Mouse (Mus musculus) heart, embryonic 11.5 days (tissue): Measurements from ENCODE around the gene Tubgcp6. TPM values are rescaled to one million over a fixed set of nuclear protein-coding genes. Genes with fewer than 3 reads are reported as not detected.
A peak's percentile ranks its signal among the peaks of the same experiment; 100 is the strongest.

ENCODE experiments used
- ATAC-seq: fragments of 200-750 bp; cut with Nextera tagmentation; replicated peaks from 2 replicates; pipeline ENCODE4 v1.8.0; 2017; ENCODE audit warnings: moderate library complexity; ENCODE audit not compliant: insufficient number of reproducible peaks, low FRiP score, low TSS enrichment
- H3K27ac ChIP-seq: fragments of 300-500 bp; sonication (generic); 2 replicates; pipeline ENCODE4 v1.5.1; 2014; ENCODE audit warnings: mild to moderate bottlenecking, low read depth, low read length
- H3K27me3 ChIP-seq: fragments of 300-500 bp; sonication (generic); 2 replicates; pipeline ENCODE4 v1.6.1; 2014; ENCODE audit warnings: mild to moderate bottlenecking, low read length, mixed read lengths; ENCODE audit not compliant: control insufficient read depth, insufficient read depth
- H3K36me3 ChIP-seq: fragments of 300-500 bp; sonication (generic); 2 replicates; pipeline ENCODE4 v1.6.1; 2014; ENCODE audit warnings: mild to moderate bottlenecking, low read length, moderate library complexity, mixed read lengths; ENCODE audit not compliant: control insufficient read depth, insufficient read depth
- H3K4me1 ChIP-seq: fragments of 300-500 bp; sonication (generic); 2 replicates; pipeline ENCODE4 v1.6.1; 2014; ENCODE audit warnings: low read length; ENCODE audit not compliant: control insufficient read depth, insufficient read depth
- H3K4me2 ChIP-seq: fragments of 300-500 bp; sonication (generic); 2 replicates; pipeline ENCODE4 v1.6.1; 2014; ENCODE audit warnings: mild to moderate bottlenecking, moderate library complexity
- H3K4me3 ChIP-seq: fragments of 300-500 bp; sonication (generic); 2 replicates; pipeline ENCODE4 v1.5.1; 2014; ENCODE audit warnings: low read depth, low read length
- H3K9ac ChIP-seq: fragments of 300-500 bp; sonication (generic); 2 replicates; pipeline ENCODE4 v1.6.1; 2014; ENCODE audit warnings: mild to moderate bottlenecking, low read depth, low read length, moderate library complexity
- H3K9me3 ChIP-seq: fragments of 300-500 bp; sonication (generic); replicated peaks from 2 replicates; pipeline ENCODE4 v1.6.1; 2016; ENCODE audit warnings: low read length; ENCODE audit not compliant: control insufficient read depth
- WGBS: fragments of 180-500 bp; shearing (Covaris S2); extraction: QIAGEN DNeasy Blood & Tissue Kit; methylation state at CpG from one replicate; pipeline ENCODE4 v1.1.7; 2014; ENCODE audit not compliant: insufficient replicate concordance; 5-methylcytosine and 5-hydroxymethylcytosine counted together
- polyA plus RNA-seq: library from polyadenylated mRNA; unstranded; fragments of >200 nt; fragmentation: Nextera tagmentation; extraction: Ambion mirVana; gene quantifications from 2 replicates; pipeline ENCODE4 v1.2.1, GENCODE M21; 2014

The Tubgcp6 gene
- polyA plus RNA-seq, 1 experiment from 2014 or later, result 13.1 TPM

DNA sequence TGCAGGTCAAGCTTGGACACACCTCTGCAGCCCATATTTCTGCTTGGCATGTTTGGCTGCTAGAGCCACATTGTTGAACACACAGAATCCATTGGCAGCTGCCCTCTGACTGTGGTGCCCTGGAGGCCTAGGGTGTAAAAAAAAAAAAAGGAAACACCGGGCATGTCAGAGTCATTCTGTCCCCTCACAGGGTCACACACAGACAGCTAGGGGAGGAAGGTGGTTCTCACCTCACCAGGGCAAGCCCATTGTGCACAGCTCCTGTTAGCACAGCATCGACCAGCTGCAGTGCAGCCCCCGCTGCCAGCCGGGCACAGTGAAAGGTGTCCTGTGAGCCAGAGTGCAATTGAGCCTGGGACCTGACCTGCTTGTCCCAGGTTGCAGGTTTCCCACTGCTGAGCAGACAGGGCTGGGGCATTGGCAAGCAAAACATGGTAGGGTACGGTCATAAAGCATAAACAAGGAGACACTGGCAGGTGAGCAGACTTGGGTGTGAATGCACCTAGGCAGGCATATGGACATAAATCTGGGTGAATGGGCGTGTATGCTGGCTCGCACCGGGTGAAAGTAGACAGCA, 4.5 kb upstream of the Tubgcp6 start:
- Histone ChIP-seq H3K4me3 (peak overlapping the region; percentile 52), H3K9ac (peak overlapping the region; percentile 68; the same call in 1 of the 2 replicates), H3K4me2 (peak overlapping the region; percentile 96), H3K9me3 (no peaks in the 10 kb centered on the region), H3K27me3 (no peaks in the 10 kb centered on the region), H3K4me1 (peaks cover 14% of the 10 kb centered on the region), H3K27ac (no peak overlapping the region), H3K36me3 (peaks cover 2% of the 10 kb centered on the region; the same call in 1 of the 2 replicates)
- no peak for ATAC-seq
- 83% methylated on average over 8 of the region's 8 CpGs for WGBS

- 88% methylated on average over 8 of the region's 8 CpGs for WGBS
- Histone ChIP-seq H3K27me3 (no peaks in the 10 kb centered on the region), H3K4me3 (no peak overlapping the region), H3K4me2 (no peak overlapping the region), H3K4me1 (peaks cover 21% of the 10 kb centered on the region), H3K9me3 (no peaks in the 10 kb centered on the region), H3K27ac (no peak overlapping the region), H3K9ac (no peak overlapping the region), H3K36me3 (peaks cover 2% of the 10 kb centered on the region; the same call in 1 of the 2 replicates)
- ATAC-seq, result no peak
These were observed 3.7 kb upstream of the Tubgcp6 start for GRCm38 (mm10) chr15:89126622-89127021.

DNA sequence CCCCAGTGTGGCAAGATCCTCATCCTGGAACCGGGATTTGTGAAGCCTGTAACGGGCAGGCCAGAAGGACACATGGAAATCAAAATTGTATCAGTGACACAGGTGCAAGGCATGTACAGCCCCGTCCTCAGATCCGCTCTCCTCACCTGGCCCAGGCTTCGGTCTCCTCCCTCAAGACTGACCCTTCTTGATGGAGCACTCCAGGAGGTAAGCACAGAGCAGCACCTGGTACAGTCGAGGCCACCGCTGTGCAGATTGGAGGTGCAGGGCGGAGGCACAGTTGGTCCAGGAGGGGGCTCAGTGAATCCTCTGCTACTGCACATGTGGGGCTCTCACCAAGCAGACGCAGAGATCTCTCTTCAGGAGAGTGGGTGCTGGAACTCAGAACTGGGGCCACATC, 2.4 kb upstream of the Tubgcp6 start:
- WGBS, result 86% methylated on average over 9 of the region's 9 CpGs
- no peak for ATAC-seq
- Histone ChIP-seq H3K27me3 (no peaks in the 10 kb centered on the region), H3K9me3 (no peaks in the 10 kb centered on the region), H3K9ac (no peak overlapping the region), H3K4me2 (no peak overlapping the region), H3K4me1 (peaks cover 30% of the 10 kb centered on the region), H3K4me3 (no peak overlapping the region), H3K36me3 (peaks cover 2% of the 10 kb centered on the region; the same call in 1 of the 2 replicates), H3K27ac (no peak overlapping the region)

DNA sequence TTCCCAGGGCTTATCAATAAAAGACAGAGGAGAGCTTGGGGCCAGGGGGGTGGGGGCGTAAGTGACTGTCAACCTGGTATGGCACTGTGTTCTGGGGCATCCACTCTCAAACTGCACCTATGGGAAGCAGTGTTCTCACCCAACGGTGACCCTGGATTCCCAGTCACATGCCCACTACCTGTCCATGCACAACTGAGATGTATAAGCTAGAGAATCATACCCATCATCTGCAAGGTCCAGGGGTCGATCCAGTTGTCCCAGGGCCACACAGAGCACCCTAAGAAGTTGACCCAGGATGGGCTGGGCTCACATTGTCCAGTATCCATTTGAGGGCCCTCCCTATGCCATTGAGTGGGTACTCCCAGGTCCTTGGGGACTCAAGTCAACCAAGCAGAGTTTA, 1.4 kb upstream of the Tubgcp6 start:
- H3K9ac ChIP-seq, result no peak overlapping the region
- H3K27ac ChIP-seq, result no peak overlapping the region
- H3K4me2 ChIP-seq, result no peak overlapping the region
- H3K9me3 ChIP-seq, result no peaks in the 10 kb centered on the region
- no peak overlapping the region for H3K4me3 ChIP-seq
- ATAC-seq, result no peak
- 90% methylated on average over 3 of the region's 3 CpGs for WGBS
- no peaks in the 10 kb centered on the region for H3K27me3 ChIP-seq
- H3K4me1 ChIP-seq, result peaks cover 34% of the 10 kb centered on the region
- H3K36me3 ChIP-seq, result 0 out of 2 replicates have a peak, but pooled peaks cover 2% of the 10 kb centered on the region

GRCm38 (mm10) chr15:89123595-89123994, 683 bp upstream of the Tubgcp6 start:
- no peak for ATAC-seq

DNA sequence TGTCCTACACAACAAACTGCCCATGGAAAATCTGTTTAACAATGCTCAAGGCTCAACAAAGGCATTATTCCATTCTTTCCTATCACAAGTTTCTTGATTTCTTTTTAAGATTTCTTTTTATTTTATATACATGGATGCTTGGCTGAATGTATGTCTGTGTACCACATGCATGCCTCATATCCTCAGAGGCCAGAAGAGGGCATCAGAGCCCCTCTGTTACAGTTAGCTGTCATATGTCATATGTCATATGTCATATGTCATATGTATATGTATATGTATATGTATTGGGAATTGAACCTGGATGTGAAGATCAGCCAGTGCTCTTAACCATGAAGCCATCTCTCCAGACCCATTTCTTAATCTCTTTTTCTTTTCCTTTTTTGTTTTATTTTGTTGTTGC, 4.9 kb downstream of the Tubgcp6 start:
- peaks cover 13% of the 10 kb centered on the region for H3K36me3 ChIP-seq
- no peak overlapping the region for H3K9ac ChIP-seq
- no peak overlapping the region for H3K4me2 ChIP-seq
- H3K27me3 ChIP-seq, result no peaks in the 10 kb centered on the region
- no peak for ATAC-seq
- H3K4me1 ChIP-seq, result peaks cover 20% of the 10 kb centered on the region
- H3K9me3 ChIP-seq, result no peaks in the 10 kb centered on the region
- H3K27ac ChIP-seq, result no peak overlapping the region
- no peak overlapping the region for H3K4me3 ChIP-seq

More at GRCm38 (mm10) chr15:89123595-89123994, 683 bp upstream of the Tubgcp6 start:
- Histone ChIP-seq H3K36me3 (0 out of 2 replicates have a peak, but pooled peaks cover 2% of the 10 kb centered on the region), H3K9me3 (no peaks in the 10 kb centered on the region), H3K27ac (peak overlapping the region; percentile 73), H3K4me1 (peaks cover 31% of the 10 kb centered on the region), H3K27me3 (no peaks in the 10 kb centered on the region), H3K4me3 (peak overlapping the region; percentile 95), H3K4me2 (peak overlapping the region; percentile 71), H3K9ac (peak overlapping the region; percentile 90)
- 33% methylated on average over 11 of the region's 11 CpGs for WGBS

DNA sequence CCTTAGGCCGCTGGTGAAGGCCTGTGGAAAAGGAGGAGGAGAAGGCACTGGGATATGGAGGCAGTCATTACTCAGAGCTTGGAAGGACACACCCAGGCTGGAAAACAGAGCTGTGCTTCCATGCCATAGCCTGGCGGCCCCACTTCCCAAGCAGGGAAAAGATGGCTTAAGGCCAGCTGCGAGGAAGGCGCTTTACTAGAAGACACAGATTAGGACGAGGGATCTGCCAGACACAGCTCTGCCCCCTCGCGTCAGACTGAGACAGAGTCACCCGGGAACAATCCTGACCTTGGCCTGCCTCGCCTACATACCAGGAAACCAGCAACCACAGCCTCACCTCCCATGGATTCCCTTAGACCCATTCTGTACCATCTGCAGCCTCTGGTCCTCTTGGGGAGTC, 12.8 kb downstream of the Tubgcp6 start:
- no peak overlapping the region for H3K27ac ChIP-seq
- H3K9me3 ChIP-seq, result no peaks in the 10 kb centered on the region
- 78% methylated on average over 9 of the region's 9 CpGs for WGBS
- H3K9ac ChIP-seq, result no peak overlapping the region
- H3K4me3 ChIP-seq, result no peak overlapping the region
- ATAC-seq, result no peak
- no peaks in the 10 kb centered on the region for H3K4me1 ChIP-seq
- no peak overlapping the region for H3K4me2 ChIP-seq
- H3K27me3 ChIP-seq, result no peaks in the 10 kb centered on the region
- peaks cover 26% of the 10 kb centered on the region for H3K36me3 ChIP-seq

DNA sequence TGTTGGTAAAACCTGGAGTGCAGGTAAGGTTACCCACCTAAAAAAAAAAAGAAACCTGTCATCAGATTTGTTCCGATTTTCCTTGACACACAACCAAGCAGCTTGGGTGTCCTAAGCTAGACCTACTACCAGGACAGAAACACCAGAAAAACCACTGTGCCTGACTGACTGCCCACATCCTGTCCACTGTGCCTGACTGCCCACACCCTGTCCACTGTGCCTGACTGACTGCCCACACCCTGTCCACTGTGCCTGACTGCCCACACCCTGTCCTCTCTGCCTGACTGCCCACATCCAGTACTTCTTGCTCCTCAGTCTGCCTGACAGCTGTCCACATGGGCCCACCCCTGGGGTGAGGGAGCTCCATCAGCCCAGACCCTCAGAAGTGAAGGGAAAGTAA, 15.9 kb downstream of the Tubgcp6 start:
- Histone ChIP-seq H3K4me2 (no peak overlapping the region), H3K9ac (no peak overlapping the region), H3K36me3 (peaks cover 42% of the 10 kb centered on the region), H3K9me3 (no peaks in the 10 kb centered on the region), H3K27ac (no peak overlapping the region), H3K27me3 (no peaks in the 10 kb centered on the region), H3K4me3 (no peak overlapping the region), H3K4me1 (no peaks in the 10 kb centered on the region)
- no peak for ATAC-seq
- WGBS, result 100% methylated on average over 1 of the region's 1 CpGs

GRCm38 (mm10) chr15:89106073-89106472, 16.8 kb downstream of the Tubgcp6 start:
- WGBS, result 89% methylated on average over 13 of the region's 13 CpGs
- no peak overlapping the region for H3K4me3 ChIP-seq
- no peaks in the 10 kb centered on the region for H3K27me3 ChIP-seq
- H3K27ac ChIP-seq, result no peak overlapping the region
- peaks cover 46% of the 10 kb centered on the region for H3K36me3 ChIP-seq
- no peak overlapping the region for H3K4me2 ChIP-seq
- no peak for ATAC-seq
- no peak overlapping the region for H3K9ac ChIP-seq
- no peaks in the 10 kb centered on the region for H3K9me3 ChIP-seq
- H3K4me1 ChIP-seq, result no peaks in the 10 kb centered on the region
